Mouse (Mus musculus): ENCODE data around the gene Apba1. TPM values are rescaled to one million over a fixed set of nuclear protein-coding genes. Genes with fewer than 3 reads are reported as not detected.

Apba1 gene
- polyA plus RNA-seq, 1 experiment from 2014 or later = 0.74 TPM

DNA sequence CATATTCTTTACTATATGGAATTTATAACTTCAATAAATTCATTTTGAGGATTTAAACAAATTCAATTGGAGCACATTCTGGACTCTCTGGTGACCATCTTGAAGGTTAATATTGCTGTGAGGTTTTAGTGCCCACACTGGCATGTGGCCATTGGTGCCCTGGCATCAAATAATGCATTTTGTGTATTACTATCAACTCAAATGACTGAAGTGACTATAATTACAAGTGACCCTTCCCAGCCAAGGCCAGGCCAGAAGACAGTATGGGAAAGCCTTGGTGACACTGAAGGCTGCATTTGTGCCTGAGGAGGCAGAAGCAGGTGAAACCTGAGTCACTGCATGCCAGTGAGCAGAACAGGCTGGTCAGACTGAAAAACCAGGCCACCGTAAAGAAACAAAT, 50.5 kb downstream of the Apba1 start:
- Histone ChIP-seq H3K4me2 (no peak overlapping the region), H3K4me1 (no peaks in the 10 kb centered on the region), H3K27ac (no peak overlapping the region), H3K9ac (no peak overlapping the region), H3K9me3 (no peaks in the 10 kb centered on the region), H3K27me3 (no peaks in the 10 kb centered on the region), H3K4me3 (no peak overlapping the region), H3K36me3 (no peaks in the 10 kb centered on the region)
- WGBS = 40% methylated on average over 1 of the region's 1 CpGs
- no peak for ATAC-seq (ENCODE audit: insufficient number of reproducible peaks, low FRiP score, low TSS enrichment, low read depth)

- ATAC-seq (ENCODE audit: insufficient number of reproducible peaks, low FRiP score, low TSS enrichment, low read depth) = no peak
- Histone ChIP-seq H3K4me1 (no peaks in the 10 kb centered on the region), H3K9ac (no peak overlapping the region), H3K9me3 (no peaks in the 10 kb centered on the region), H3K4me2 (no peak overlapping the region), H3K27ac (no peak overlapping the region), H3K36me3 (no peaks in the 10 kb centered on the region), H3K27me3 (no peaks in the 10 kb centered on the region), H3K4me3 (no peak overlapping the region)
- 84% methylated on average over 5 of the region's 5 CpGs for WGBS
Observed at GRCm38 (mm10) chr19:23810512-23810911, 51.8 kb downstream of the Apba1 start.

GRCm38 (mm10) chr19:23810976-23811375, 52.3 kb downstream of the Apba1 start:
- Histone ChIP-seq H3K4me3 (no peak overlapping the region), H3K27ac (no peak overlapping the region), H3K9ac (no peak overlapping the region), H3K4me1 (no peaks in the 10 kb centered on the region), H3K9me3 (no peaks in the 10 kb centered on the region), H3K36me3 (no peaks in the 10 kb centered on the region), H3K4me2 (no peak overlapping the region), H3K27me3 (no peaks in the 10 kb centered on the region)
- WGBS = 77% methylated on average over 5 of the region's 5 CpGs
- no peak for ATAC-seq (ENCODE audit: insufficient number of reproducible peaks, low FRiP score, low TSS enrichment, low read depth)

DNA sequence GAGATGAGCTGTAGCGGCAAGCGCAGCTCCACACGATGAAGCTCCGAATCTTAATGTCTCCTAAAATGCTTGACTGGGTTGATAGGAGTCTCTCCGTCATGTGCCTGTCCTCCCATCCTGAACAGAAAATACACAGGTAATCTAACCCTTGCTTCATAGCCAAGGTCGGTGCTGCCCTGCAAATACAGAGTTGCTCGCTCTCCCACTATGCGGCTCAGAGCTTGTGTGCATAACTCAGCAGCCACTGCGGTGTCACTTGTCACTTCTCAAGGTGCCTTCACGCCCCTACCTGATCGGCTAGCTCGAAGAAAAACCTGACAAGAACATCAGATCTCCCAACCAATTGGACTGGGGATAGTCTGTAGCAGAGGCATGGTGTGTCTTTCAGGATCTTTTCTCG, 58.1 kb downstream of the Apba1 start:
- ATAC-seq (ENCODE audit: insufficient number of reproducible peaks, low FRiP score, low TSS enrichment, low read depth) = no peak
- 84% methylated on average over 13 of the region's 13 CpGs for WGBS
- H3K9ac ChIP-seq = no peak overlapping the region

DNA sequence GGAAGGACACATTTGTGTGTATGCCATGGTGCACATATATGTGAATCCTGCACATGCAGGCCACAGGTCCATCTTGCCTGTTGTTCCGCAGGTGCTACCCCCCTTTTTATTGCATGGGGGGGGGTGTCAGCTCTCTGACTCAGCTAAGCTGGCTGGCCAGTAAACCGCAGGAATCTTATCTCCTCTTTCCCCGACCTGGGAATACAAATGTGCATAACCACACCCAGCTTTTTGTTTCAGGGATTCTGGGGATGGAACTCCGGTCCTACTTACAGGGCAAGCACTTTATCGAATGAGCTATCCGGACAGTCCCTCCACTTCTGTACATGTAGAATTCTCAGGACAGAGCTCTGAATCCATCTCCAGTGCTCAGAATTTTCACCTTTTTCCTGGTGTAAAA, 58.5 kb downstream of the Apba1 start:
- H3K27me3 ChIP-seq = no peaks in the 10 kb centered on the region
- H3K36me3 ChIP-seq = no peaks in the 10 kb centered on the region
- 73% methylated on average over 6 of the region's 6 CpGs for WGBS
- no peaks in the 10 kb centered on the region for H3K4me1 ChIP-seq
- H3K9ac ChIP-seq = no peak overlapping the region
- ATAC-seq (ENCODE audit: insufficient number of reproducible peaks, low FRiP score, low TSS enrichment, low read depth) = no peak
- H3K9me3 ChIP-seq = no peaks in the 10 kb centered on the region
- no peak overlapping the region for H3K4me2 ChIP-seq
- no peak overlapping the region for H3K27ac ChIP-seq
- H3K4me3 ChIP-seq = no peak overlapping the region

More for the DNA sequence above, 58.1 kb downstream of the Apba1 start:
- no peaks in the 10 kb centered on the region for H3K27me3 ChIP-seq
- no peaks in the 10 kb centered on the region for H3K4me1 ChIP-seq
- no peak overlapping the region for H3K4me3 ChIP-seq
- H3K4me2 ChIP-seq = no peak overlapping the region
- H3K36me3 ChIP-seq = no peaks in the 10 kb centered on the region
- no peaks in the 10 kb centered on the region for H3K9me3 ChIP-seq
- no peak overlapping the region for H3K27ac ChIP-seq

DNA sequence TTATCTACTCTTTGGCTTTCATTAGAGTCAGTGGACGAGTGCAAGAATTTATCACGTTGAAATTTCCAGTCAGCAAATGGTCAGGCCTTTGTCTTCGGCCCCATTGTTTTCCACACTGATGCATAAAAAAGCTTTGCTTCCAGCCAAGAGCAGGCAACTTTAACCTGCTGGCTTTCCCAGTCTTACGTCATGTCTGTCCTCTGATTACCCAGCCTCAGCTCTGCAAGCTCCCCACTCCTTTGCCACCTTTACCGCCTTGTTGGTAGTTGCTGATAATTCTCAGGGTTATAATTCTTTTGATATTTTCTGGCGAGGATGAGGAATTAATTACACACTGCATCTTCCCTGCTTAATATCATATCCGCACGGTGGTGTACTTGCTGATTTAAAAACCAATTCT, 61.2 kb downstream of the Apba1 start:
- no peaks in the 10 kb centered on the region for H3K9me3 ChIP-seq
- H3K4me3 ChIP-seq = no peak overlapping the region
- ATAC-seq (ENCODE audit: insufficient number of reproducible peaks, low FRiP score, low TSS enrichment, low read depth) = no peak
- 80% methylated on average over 8 of the region's 8 CpGs for WGBS
- no peaks in the 10 kb centered on the region for H3K4me1 ChIP-seq
- no peaks in the 10 kb centered on the region for H3K27me3 ChIP-seq
- H3K9ac ChIP-seq = no peak overlapping the region
- no peak overlapping the region for H3K27ac ChIP-seq
- no peaks in the 10 kb centered on the region for H3K36me3 ChIP-seq
- H3K4me2 ChIP-seq = no peak overlapping the region

DNA sequence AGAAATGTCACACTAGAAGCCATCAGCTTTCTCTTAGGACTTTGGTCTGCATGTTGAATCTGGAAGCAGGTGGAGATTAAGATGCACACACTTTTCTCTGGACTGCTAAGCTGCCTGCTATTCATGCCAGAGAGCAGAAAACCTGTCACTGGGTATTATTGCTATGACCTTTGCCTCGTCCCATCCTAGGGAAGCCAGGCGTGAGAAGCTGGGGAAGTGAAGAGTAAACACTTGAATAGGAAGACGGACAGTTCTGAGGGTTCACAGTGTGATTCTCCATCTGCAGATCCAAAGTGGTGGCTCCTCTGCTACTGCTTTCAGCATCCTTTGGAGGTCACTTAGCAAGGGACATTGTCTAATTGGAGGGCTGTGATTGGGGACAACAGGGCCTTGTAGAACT, 63.8 kb downstream of the Apba1 start:
- Histone ChIP-seq H3K27me3 (no peaks in the 10 kb centered on the region), H3K27ac (no peak overlapping the region), H3K4me2 (no peak overlapping the region), H3K9ac (no peak overlapping the region), H3K9me3 (no peaks in the 10 kb centered on the region), H3K4me1 (no peaks in the 10 kb centered on the region), H3K4me3 (no peak overlapping the region), H3K36me3 (no peaks in the 10 kb centered on the region)
- ATAC-seq (ENCODE audit: insufficient number of reproducible peaks, low FRiP score, low TSS enrichment, low read depth) = no peak
- 63% methylated on average over 3 of the region's 3 CpGs for WGBS

DNA sequence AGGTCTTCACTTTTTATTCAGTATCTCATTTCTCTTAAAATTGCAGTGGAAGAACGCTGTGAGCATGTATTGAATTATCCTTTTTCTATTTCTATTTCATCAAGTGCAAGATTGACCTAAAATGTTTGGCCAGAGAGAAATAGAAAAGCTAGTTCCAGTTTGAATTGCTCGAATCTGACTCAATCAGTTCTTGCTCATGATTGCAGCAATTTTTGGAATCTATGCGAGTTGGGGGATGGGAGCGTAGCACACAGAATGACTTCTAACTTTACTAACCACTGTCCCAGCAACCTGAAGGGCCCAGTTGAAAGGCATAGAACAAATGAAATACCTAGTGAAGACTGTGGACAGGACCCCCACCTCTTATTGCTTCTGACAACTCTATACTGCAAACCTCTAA, 64.8 kb downstream of the Apba1 start:
- H3K27ac ChIP-seq = no peak overlapping the region

GRCm38 (mm10) chr19:23826251-23826650, 67.6 kb downstream of the Apba1 start:
- no peaks in the 10 kb centered on the region for H3K4me1 ChIP-seq
- H3K4me3 ChIP-seq = no peak overlapping the region
- no peak overlapping the region for H3K27ac ChIP-seq
- 87% methylated on average over 8 of the region's 8 CpGs for WGBS
- H3K9ac ChIP-seq = no peak overlapping the region
- no peak overlapping the region for H3K4me2 ChIP-seq
- no peaks in the 10 kb centered on the region for H3K36me3 ChIP-seq
- H3K9me3 ChIP-seq = no peaks in the 10 kb centered on the region
- no peak for ATAC-seq (ENCODE audit: insufficient number of reproducible peaks, low FRiP score, low TSS enrichment, low read depth)
- no peaks in the 10 kb centered on the region for H3K27me3 ChIP-seq

More for the DNA sequence above, 64.8 kb downstream of the Apba1 start:
- no peak for ATAC-seq (ENCODE audit: insufficient number of reproducible peaks, low FRiP score, low TSS enrichment, low read depth)
- no peaks in the 10 kb centered on the region for H3K9me3 ChIP-seq
- no peaks in the 10 kb centered on the region for H3K36me3 ChIP-seq
- no peak overlapping the region for H3K9ac ChIP-seq
- no peak overlapping the region for H3K4me2 ChIP-seq
- H3K4me3 ChIP-seq = no peak overlapping the region
- no peaks in the 10 kb centered on the region for H3K27me3 ChIP-seq
- WGBS = 90% methylated on average over 4 of the region's 4 CpGs
- no peaks in the 10 kb centered on the region for H3K4me1 ChIP-seq

DNA sequence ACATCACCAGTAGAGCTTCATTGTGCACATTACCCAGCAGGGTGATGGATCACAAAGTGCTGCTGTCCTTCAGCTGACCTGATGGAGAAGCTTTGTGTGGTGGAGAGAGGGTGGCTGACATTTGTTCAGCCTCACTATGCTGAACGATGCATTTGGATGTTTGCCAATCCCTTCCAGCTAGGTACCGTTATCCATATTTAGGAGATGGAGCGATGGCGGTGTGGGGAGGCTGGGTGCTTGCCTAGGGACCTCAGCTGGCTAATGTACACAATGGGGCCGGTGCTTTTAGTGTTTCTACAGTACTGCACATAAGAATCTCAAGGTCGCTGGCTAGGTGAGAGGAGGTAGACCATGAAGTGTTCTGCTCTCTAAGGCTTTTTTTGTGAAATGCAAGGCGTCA, 72.1 kb downstream of the Apba1 start:
- ATAC-seq (ENCODE audit: insufficient number of reproducible peaks, low FRiP score, low TSS enrichment, low read depth) = no peak
- no peaks in the 10 kb centered on the region for H3K27me3 ChIP-seq

DNA sequence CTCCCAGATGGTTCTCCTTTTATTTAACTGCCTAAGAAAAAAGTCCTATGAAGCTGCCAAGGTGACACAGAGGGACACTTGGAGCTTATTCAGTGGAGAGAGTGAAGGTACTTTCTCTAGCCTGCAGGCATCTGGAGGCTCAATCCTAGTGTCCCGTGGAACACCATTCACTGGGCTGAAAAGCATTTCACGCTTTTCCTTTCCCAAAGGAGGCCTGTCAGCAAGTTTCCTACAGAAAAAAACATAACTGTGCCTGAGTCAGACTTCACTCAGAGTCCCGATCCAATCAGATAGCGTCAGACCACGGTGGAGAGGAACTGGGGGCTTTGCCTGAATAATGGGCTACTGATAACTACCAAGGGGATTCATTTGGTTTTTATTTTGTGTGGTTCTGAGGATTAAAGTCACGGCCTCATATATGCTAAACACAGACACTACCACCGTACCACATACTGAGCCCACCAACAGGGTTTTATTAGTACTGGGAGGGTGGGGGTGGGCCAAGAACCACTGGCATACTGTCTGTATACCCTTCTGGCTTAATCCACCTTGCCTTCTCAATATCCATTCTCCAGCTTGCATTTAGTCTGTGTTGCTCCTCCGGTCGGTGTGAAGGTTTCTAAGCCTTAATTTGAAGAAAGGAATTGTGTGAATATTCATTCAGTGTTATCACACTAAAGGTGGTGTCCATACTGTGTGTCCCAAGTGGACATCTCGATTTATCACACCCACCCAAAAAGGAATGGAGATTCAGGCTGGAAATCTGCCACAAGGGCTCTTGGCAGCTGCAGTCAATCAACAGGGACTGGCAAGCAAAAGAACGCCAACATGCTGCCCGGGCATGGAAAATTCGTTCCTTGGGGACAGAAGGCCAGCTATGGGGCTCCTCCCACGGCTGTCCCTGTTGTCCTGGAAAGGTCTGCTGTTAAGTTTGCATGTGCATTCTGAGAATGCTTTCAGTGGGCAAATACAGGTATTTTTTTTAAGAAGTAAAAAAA, 75.3 kb downstream of the Apba1 start:
- Histone ChIP-seq H3K9me3 (no peaks in the 10 kb centered on the region), H3K9ac (no peak overlapping the region), H3K36me3 (no peaks in the 10 kb centered on the region), H3K27me3 (no peaks in the 10 kb centered on the region), H3K4me3 (no peak overlapping the region), H3K27ac (no peak overlapping the region), H3K4me2 (no peak overlapping the region), H3K4me1 (peaks cover 9% of the 10 kb centered on the region; the same call in 1 of the 2 replicates)
- no peak for ATAC-seq (ENCODE audit: insufficient number of reproducible peaks, low FRiP score, low TSS enrichment, low read depth)
- WGBS = 49% methylated on average over 14 of the region's 14 CpGs

More for the DNA sequence above, 72.1 kb downstream of the Apba1 start:
- Histone ChIP-seq H3K4me2 (no peak overlapping the region), H3K36me3 (no peaks in the 10 kb centered on the region), H3K4me3 (no peak overlapping the region), H3K9ac (no peak overlapping the region), H3K4me1 (peaks cover 9% of the 10 kb centered on the region; the same call in 1 of the 2 replicates), H3K27ac (no peak overlapping the region), H3K9me3 (no peaks in the 10 kb centered on the region)
- WGBS = 69% methylated on average over 7 of the region's 7 CpGs

- H3K9ac ChIP-seq = no peak overlapping the region
- H3K9me3 ChIP-seq = no peaks in the 10 kb centered on the region
- no peaks in the 10 kb centered on the region for H3K36me3 ChIP-seq
- no peak overlapping the region for H3K27ac ChIP-seq
- H3K4me2 ChIP-seq = no peak overlapping the region
- no peak for ATAC-seq (ENCODE audit: insufficient number of reproducible peaks, low FRiP score, low TSS enrichment, low read depth)
- H3K27me3 ChIP-seq = no peaks in the 10 kb centered on the region
- 52% methylated on average over 3 of the region's 3 CpGs for WGBS
- peaks cover 9% of the 10 kb centered on the region; the same call in 1 of the 2 replicates for H3K4me1 ChIP-seq
- H3K4me3 ChIP-seq = no peak overlapping the region
Observed at GRCm38 (mm10) chr19:23834721-23835120, 76.0 kb downstream of the Apba1 start.

Measured in limb, embryonic 15.5 days (tissue).